Mouse (Mus musculus): ENCODE measurements at regions not wholly inside any gene's neighbourhood (a gene's known extent, or its start where the extent isn't known, plus 50 kb on each side); places are given as distances from the start of the nearest gene placed in this dataset.

DNA sequence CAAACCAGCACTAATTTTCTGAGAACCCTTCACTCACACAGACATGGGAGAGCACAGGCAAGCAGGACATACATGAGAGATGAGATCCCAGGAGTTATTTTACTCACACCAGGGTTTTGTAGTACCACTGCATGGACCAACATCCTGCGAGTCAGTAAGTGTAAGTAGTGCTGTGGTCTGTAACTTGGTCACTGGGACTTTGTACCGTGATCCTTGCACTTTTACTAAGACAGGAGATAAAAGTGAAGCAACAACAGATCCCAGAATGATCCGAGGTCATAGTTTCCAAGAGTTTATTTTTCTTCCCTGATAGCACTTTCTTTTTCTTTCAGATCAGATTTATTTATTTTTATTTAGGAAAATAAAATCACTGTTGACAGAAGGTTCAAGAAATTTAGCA, 54.1 kb upstream of the Mtap start:
- intact Hi-C loops (cut with DNase I; ENCODE audit: low total_unique reads) = no loop called here
- DNase-seq = no peak

DNA sequence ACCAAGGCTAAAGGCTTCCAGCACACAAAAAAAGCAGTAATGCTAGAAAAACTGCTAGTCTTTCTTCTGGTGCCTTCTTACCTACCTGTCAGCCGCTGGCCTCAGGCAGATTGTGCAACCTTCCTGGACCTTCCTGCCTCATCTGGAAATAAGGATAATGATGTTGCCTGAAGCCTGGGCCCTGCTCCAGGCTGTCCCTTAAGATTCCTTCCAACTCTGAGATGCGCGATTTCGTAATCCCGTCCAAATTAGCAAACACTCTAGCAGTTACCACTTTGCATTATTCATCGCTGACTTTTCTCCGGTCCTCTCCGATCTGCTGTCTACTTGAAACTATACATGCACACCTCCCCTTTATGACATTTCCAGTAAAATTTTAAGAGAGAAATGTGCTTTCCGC, 58.4 kb upstream of the Mtap start:
- intact Hi-C loops (cut with DNase I; ENCODE audit: low total_unique reads) = no loop called here
- no peak for DNase-seq

DNA sequence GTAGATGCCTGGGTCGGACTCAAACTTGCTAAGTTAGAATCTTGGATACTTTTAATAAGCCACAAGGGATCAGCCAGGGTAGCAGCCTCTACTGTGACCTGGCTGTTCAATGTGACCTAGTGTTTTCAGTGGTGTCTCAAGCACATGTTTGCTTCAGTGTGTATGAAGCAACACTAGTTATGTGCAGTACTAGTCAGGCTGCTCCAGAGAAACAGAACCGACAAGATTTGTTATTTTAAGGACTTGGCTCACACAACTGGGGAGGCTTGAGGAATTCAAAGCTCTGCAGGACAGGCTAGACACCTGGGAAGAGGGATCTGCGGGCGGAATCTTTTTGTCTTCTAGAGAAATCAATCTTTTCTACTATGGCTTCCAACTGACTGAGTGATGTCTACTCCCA, 62.2 kb upstream of the Mtap start:
- intact Hi-C loops (cut with DNase I; ENCODE audit: low total_unique reads) = no loop called here
- no peak for DNase-seq

DNA sequence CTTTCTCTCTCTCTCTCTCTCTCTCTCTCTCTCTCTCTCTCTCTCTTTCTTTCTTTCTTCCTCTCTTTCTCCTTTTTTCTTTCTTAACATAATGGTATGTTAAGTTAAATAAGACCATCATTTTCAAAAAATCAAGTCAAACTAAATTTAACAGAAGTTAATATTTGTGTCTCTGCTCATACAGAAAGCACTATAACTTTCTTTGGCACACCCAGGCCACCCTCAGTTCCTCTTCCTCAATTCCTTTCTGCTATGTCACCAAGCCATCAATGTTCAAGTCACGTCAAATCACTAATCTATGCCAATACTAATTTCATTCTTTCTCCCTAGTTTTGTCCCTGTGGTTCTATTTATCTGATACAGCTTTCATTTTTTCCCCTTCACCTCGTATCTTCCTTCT, 66.5 kb upstream of the Mtap start:
- intact Hi-C loops (cut with DNase I; ENCODE audit: low total_unique reads) = no loop called here
- no peak for DNase-seq

DNA sequence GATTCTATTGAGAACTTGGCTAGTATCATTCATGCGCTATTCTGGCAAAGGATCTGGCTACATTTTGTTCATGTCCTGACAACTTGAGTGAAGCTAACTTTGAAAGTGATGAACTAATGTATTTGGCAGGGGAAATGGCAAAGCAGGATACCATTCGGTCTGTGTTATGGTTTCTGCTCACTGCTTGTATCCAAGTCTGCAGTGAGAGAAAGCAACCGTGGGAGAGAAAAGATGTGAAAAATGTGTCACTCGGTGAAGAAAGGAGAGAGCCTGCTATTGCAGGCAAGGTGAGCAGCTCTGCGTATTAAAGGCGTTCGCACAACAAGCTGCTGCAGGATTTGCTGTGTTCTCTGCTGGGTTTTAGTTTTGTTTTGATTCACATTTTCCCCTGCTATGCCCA, 72.5 kb upstream of the Mtap start:
- intact Hi-C loops (cut with DNase I; ENCODE audit: low total_unique reads) = no loop called here
- DNase-seq = no peak

DNA sequence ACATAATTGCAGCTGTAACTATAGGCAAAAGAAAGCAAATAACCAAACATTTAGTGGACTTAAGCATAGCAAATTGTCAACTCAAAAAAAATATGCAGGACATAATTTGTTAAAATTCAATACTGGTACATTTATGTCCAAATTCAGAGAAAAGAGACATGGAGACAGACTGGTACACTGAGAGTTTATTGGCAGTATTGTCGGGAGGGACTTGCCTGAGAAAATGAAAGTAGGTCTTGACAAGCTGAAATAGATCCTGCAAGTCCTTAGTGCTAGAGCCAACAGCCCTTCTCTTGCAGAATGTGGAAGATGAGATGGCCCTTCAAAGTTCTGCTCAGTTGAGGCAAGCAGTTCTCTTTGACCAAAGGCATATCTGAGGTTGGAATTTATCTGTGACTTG, 74.5 kb upstream of the Mtap start:
- intact Hi-C loops (cut with DNase I; ENCODE audit: low total_unique reads) = no loop called here

DNA sequence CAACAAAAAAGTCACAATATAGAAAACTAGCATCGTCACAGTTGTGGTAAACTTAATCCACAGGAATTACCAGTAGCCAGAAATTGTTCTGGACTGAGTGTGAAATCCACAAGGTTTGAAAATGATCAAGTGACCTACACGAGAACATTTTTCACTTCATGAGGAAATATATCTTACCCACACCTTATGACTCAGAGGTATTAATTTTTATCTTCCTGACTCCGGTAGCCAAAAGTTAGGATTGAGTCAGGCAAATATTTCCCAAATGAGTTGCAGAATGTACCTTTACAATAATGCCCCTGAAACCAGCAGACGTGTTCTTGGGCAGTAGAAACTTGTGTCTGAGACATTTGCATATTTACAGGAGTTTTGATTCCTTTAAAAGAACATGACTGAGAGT, 75.3 kb upstream of the Mtap start:
- intact Hi-C loops (cut with DNase I; ENCODE audit: low total_unique reads) = no loop called here
- DNase-seq = no peak

More for the DNA sequence above, 74.5 kb upstream of the Mtap start:
- no peak for DNase-seq

DNA sequence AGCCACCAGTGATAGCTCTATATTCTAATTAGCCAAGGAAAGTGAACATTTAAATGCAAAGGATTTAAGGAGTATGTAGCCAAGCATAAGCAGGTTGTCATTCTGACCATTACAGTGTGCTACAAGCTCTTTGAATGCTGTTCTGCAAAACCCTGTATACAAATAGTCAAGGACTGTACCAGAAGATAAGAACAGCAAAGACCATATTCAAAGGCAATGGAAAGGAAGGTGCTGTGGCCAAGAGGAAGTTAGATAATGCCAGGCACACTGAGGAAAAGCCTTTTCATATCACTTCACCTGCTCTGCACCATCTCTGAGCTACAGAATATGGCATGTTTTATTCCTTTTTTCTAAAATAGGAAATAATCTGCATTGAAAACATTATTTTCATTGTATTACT, 79.3 kb upstream of the Mtap start:
- no peak for DNase-seq
- intact Hi-C loops (cut with DNase I; ENCODE audit: low total_unique reads) = no loop called here

DNA sequence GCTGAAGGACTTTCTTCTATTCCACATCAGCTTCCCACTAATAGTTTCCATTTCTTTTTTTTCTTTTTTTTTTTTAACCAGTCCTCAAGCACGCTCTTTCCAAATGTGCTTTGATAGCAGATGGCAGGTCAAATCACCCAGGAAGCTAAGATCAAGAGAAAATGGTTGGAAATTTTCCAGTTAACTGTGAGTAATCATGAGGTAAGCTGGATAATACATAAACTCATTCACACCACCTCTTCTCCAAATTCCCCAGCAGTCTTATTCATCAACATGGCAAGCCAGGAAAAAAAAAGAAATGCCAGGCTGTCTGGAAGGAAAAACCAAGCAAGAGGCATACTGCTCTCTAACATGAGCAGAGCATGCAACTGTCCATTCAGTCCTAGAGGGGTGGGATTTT, 79.8 kb upstream of the Mtap start:
- intact Hi-C loops (cut with DNase I; ENCODE audit: low total_unique reads) = no loop called here
- no peak for DNase-seq

DNA sequence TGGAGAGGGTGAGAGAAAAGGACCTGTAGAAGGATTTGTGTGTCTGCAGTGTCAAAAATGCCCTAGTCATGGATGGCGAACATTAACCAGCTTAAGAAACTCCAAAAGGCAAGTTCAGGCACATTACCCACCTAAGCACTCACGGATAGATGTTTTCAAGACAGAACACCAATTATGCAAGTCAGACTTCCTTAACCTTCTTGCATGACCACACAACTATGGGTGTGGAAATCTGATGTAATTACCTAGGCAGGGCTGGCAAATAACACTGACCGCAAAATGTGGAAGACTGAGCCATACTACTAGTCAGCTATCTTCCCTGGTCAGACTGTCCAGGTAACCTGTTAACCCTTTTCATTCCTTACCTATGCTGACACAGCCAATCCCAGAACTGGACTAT, 81.0 kb upstream of the Mtap start:
- no peak for DNase-seq
- intact Hi-C loops (cut with DNase I; ENCODE audit: low total_unique reads) = no loop called here

DNA sequence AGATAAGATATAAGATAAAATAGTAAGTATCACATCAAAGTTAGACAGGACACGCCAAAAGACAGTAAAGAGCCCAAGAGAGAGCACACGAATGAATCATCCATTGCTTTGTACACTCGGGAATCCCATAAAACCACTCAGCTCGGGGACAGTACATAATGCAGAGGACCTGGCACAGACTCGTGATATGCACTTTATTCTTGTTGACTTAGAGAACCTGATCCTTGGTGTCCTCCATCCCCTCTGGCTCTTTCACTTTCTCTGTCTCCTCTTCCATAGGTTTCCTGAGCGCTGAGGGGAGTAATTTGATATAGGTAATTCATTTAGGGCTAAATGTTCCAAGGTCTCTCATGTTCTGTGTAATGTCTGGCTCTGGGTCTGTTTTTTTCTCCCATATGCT, 83.3 kb upstream of the Mtap start:
- intact Hi-C loops (cut with DNase I; ENCODE audit: low total_unique reads) = no loop called here
- DNase-seq = no peak

DNA sequence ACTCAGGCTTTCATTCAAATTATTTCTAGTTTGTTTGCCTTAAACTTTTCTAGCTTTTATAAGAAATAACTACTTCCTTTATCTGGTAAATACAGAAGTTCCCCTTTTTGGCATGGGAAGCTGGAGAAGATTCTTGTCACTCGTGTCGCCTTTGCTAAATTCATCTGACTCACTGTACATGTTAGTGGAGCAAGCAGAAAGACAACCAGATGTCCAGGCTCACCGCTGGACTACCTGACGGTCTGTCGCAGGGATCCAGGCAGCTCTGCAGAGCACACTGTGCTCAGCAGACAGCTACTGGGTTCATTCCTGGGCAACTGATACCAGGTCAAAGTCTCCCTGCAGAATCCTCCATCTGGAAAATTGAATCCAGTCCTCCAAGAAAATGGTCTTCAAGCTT, 85.0 kb upstream of the Mtap start:
- intact Hi-C loops (cut with DNase I; ENCODE audit: low total_unique reads) = no loop called here
- DNase-seq = no peak

DNA sequence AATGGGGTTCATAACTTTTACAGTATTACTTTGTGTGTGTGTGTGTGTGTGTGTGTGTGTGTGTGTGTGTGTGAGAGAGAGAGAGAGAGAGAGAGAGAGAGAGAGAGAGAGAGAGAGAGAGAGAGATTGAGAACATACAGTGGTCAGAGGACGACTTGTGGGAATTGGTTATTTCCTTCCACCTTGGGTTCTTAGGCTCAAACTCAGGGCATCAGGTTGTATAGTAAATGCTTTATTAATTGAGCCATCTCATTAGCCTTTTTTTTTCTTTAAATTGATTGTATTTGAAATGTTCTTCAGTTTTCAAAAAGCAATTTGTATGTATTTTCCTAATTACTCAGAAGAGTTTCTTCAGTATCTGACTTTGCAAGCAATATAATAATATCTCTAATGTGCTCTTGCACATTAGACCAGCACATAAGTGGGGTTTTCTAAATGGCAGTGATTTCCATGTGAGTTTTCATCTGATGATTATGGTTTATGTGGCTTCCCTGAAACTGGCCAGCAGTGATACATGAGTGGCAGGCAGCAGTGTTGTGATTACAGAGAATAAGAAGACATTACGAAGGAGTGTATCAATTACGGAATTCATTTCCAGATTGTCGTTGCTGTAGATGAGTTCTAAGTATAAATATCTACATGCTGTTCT, 86.2 kb upstream of the Mtap start:
- intact Hi-C loops (cut with DNase I; ENCODE audit: low total_unique reads) = no loop called here
- DNase-seq = no peak

DNA sequence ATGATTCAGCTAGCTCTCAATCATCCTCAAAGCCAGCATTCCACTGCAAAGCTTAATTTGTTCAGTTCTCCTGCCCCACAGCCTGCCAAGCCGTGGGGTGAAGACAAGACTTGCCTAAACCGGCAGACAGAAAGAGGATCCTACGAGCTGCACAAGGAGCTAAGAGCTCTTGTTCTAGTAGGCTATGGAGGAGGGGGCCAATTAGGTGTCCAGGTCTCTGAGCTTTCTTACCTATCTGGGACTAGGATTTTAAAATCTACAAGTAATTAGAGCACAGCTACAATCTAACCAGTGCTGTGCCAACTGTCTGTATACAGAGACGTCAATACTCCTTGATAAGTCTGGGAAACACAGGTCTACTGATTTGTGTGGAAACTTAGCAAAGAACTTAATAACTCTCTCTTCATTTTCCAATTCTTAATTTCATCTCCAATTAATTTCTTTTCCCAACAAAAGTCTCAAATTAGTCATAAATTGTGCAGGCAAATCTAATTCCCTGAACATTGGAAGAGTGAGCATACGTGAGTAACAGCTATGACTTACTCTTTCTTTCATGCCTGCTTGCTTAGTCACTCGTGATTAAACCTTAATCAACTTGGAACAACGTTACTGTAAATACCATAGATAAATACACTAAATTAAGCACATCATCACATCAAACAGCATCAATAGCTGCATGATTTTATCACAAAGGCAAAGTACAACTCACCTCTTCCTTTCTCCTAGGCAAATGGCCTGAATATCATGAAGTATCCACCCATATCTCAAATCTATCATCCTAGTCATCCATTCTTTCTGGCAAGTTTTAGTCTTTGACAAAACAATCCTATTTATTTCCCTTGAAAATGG, 87.1 kb upstream of the Mtap start:
- no peak for DNase-seq
- intact Hi-C loops (cut with DNase I; ENCODE audit: low total_unique reads) = no loop called here

DNA sequence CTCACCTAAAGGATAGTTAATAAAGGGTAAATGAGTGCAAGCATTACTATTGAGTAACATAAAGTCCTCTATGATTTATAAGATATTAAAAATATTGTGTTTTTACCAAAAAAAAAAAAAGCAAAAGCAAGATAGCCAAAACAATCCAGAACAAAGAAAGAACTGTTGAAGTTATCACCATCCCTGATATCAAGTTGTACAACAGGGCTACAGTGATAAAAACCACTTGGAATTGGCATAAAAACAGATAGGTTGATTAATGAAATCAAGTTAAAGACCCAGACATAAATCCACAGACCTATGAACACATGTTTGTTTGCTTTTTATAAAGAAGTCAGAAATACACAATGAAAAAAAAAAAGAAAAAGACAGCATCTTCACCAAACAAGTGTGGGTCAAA, 92.4 kb upstream of the Mtap start:
- DNase-seq = no peak
- intact Hi-C loops (cut with DNase I; ENCODE audit: low total_unique reads) = no loop called here

DNA sequence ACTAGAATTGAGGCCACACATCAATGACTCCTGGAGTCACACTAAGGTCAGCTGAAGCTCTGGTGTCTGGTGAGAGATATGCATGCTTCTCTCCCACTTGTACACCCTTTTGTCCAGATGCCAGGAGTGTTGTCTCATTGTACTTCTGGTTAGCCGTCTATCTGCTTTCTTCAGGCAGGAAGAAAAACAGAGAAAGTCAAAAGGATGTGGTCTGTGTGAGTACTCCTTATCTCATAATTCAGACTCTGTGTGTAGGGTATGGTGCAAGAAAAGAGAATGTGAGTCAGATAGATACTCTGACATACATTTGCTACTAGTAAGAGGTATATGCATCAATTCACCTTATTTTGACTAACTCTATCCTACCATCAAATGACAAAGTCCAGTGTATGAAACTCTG, 92.9 kb upstream of the Mtap start:
- no peak for DNase-seq
- intact Hi-C loops (cut with DNase I; ENCODE audit: low total_unique reads) = no loop called here

DNA sequence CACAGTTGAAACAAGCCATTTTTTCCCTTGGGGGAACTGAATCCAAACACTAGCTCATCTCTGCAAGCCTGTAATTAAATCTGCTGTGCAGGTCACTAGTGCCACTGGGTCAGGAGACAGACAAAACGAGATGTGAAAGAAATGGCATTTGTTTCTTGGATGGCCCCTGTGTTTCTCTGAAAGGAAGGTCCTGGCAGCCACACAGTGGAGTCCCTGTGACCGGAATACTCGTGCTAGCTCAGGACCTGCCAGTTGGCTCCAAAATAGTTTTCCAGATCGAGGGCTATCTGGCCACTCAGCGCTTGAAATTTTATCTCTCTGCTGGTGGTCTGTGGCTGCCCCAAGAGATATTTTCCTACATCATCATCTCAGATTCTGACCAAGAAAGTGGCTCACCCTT, 96.1 kb upstream of the Mtap start:
- peak; percentile 37 for DNase-seq
- intact Hi-C loops (cut with DNase I; ENCODE audit: low total_unique reads) = no loop called here

DNA sequence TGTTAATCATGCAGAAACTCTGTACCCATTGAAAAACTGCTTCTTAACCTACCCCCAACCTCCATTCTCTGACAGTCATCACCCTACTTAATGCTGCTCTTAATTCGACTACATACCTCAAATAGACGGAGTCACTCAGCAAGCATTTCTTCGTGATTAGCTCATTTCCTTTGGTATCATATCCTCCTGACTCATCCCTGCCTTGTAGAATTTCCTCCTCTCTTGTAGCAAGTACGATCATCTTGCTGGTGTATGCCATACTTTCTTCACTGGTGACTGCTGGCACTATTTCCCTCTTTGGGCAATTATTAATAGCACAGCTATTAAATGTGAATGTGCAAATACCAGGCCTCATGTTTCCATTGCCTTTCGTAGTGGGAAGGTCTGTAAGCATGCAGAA, 98.0 kb upstream of the Mtap start:
- no peak for DNase-seq

DNA sequence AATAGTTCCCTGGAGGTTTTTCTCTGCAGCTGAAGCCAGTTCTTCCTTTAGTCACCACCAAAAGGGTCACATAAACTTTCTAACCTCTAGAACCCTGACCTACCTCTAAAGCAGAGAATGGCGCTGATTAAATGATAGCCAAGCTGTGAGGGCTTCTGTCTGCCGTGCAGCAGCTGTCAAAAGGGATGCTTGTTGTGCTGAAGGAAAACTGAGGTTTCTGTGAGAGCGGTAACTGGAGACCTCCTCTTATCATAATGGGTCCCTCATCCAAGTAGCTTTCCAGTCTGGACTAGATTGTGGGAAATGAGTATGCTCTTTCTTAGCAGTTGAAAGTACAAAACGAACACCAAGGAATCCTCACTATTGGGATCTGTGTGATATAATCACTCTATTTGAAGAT, 98.8 kb upstream of the Mtap start:
- intact Hi-C loops (cut with DNase I; ENCODE audit: low total_unique reads) = no loop called here
- no peak for DNase-seq

More for the DNA sequence above, 98.0 kb upstream of the Mtap start:
- intact Hi-C loops (cut with DNase I; ENCODE audit: low total_unique reads) = no loop called here

DNA sequence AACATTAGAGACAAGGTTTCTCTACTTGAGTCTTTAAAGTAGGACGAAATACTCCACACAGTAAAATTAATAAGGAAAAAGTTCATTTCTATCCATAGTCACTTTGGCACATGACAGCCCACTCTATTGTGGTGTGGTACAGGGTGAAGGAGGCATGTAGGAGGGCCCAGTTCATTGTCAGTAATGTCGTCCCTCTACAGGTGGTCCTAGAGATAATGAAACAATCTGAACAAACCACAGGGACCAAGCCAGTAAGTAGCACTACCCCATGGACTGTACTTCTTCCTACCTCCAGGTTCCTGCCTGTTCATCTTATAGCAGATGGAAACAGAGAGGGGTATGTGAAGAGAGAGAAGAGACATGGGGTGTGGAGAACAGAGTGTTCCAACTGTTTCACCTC, 102.1 kb upstream of the Mtap start:
- intact Hi-C loops (cut with DNase I; ENCODE audit: low total_unique reads) = no loop called here
- DNase-seq = no peak

DNA sequence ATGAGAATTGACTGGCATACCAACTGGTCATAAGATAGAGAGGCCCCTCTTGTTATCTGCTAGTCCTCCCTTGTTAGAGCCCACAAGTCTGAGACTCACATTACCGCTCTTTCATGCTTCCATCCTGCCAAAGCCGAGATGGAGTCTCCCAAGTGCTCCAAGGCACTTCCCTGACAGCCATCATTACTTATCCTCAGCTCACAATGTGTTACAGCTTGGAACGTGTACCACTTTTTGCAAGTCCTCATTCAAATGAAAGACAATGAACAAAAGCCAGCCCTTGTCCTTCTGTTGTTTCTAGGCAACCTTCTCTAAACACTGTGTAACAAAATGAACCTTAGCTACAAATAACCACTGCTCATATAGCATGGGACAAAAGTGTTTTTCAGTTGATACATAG, 102.6 kb upstream of the Mtap start:
- DNase-seq = no peak
- intact Hi-C loops (cut with DNase I; ENCODE audit: low total_unique reads) = no loop called here

Data from gastrocnemius, postnatal 14 days (tissue).